Mouse (Mus musculus) left cerebral cortex, postnatal 4 days (tissue): ENCODE results near the gene Il17d. TPM values are rescaled to one million over a fixed set of nuclear protein-coding genes. Genes with fewer than 3 reads are reported as not detected.

Experiments
- DNase-seq: peaks from one replicate; pipeline ENCODE4 v3.0.0-alpha.2; 2022
- intact Hi-C: fragments of 180-260 bp; cut with DNase I; formaldehyde crosslinking; loops from one replicate; pipeline ENCODE4 v1.15.1; 2025
- total RNA-seq, 2 experiments: library from RNA; stranded (reverse); gene quantifications; 2 replicates each; pipeline ENCODE4 v1.2.3; 2021

Gene Il17d
- total RNA-seq, 2 experiments from 2014 or later: 20.6 to 21.6 TPM

- no peak for DNase-seq
- intact Hi-C loops: no loop called here
Observed at GRCm38 (mm10) chr14:57591830-57592229, 67.3 kb downstream of the Il17d start.

Other genes with a start within 250 kb of the Il17d start
- gene Cryl1, start 126.2 kb upstream of the Il17d start, total RNA-seq: 10 to 100 TPM; 15.0 to 16.6 TPM
- gene Ift88, start 100.7 kb upstream of the Il17d start, total RNA-seq: 10 to 100 TPM; 17.0 to 19.4 TPM
- gene Eef1akmt1, start 46.8 kb downstream of the Il17d start, total RNA-seq: 10 to 100 TPM; 29.4 to 29.6 TPM
- gene Xpo4, start 140.7 kb downstream of the Il17d start, total RNA-seq: 10 to 100 TPM; 18.5 to 20.1 TPM
- 1 to 10 TPM in 1 of 2 experiments, not detected in 1; 1.0 TPM for gene Gm49361, start 221.3 kb downstream of the Il17d start, total RNA-seq
- gene Lats2, start 233.6 kb downstream of the Il17d start, total RNA-seq: 10 to 100 TPM; 10.5 to 10.7 TPM